Mouse (Mus musculus): ENCODE measurements around the gene Zrsr2. TPM values are rescaled to one million over a fixed set of nuclear protein-coding genes. Genes with fewer than 3 reads are reported as not detected.

Gene Zrsr2
- polyA plus RNA-seq (2016; fragmentation: Nextera tagmentation; extraction: Ambion mirVana) = 67.8 and 82.6 TPM in 2 replicates

DNA sequence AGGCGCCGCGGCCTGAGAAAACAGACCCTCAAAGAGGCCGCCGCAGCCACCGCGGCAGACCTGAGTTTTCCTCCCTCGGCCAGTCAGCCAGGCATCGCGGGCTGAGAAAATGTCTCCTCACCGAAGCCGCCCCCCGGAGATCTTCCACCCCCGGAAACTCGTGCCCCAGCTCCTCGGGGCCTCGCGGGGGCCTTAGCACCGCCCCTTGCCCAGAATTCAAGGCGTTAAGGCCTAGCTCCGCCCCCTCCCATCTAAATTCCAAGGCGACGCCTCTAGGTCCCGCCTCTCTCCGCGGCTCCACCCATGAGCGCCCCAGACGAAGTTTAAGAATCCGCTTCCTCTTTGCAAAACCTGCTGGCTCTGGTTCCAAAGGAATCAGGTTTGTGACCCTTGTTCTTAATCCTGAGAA lies at the start of gene Zrsr2:
Gene Zrsr2 (minus strand): TSS at position 195 of the 409 bp plus-strand sequence.
- WGBS = 19% methylated on average over 29 of the region's 29 CpGs
- Histone ChIP-seq H3K4me1 (peaks cover 4% of the 10 kb centered on the region; the same call in 1 of the 2 replicates), H3K36me3 (replicated peaks) (peaks cover 32% of the 10 kb centered on the region), H3K9me3 (no peaks in the 10 kb centered on the region), H3K27me3 (replicated peaks; ENCODE audit: low read depth, poor library complexity, severe bottlenecking) (peaks cover 64% of the 10 kb centered on the region), H3K4me3 (peak within 1 kb of the TSS; percentile 71), H3K27ac (replicated peaks) (peak within 1 kb of the TSS; percentile 95)
- DNase-seq (ENCODE audit: low spot score) = peak; percentile 89

DNA sequence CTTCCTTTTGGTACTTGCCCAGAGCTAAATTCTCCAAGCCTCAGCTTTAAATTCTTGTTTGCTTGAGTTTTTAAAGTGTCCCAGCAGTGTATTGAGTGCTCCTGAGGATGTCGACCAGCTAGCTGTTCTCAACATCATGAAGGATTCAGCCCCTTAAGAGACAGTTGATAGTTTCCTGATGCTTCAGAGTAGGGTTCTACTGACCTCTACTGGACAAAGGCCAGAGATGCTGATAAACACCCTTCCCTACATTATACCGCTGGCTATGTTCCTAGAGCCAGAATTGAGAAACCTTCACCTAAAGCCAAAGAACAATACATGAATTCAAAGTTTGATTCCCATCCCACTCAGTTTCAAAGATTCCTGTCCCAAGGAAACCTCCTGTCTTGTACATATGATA lies 46.3 kb upstream of the Zrsr2 start:
- DNase-seq (ENCODE audit: low spot score) = no peak
- Histone ChIP-seq H3K4me1 (no peaks in the 10 kb centered on the region), H3K36me3 (replicated peaks) (no peaks in the 10 kb centered on the region), H3K27me3 (replicated peaks; ENCODE audit: low read depth, poor library complexity, severe bottlenecking) (peaks cover 55% of the 10 kb centered on the region), H3K27ac (replicated peaks) (no peak overlapping the region), H3K9me3 (no peaks in the 10 kb centered on the region), H3K4me3 (no peak overlapping the region)
- WGBS = 32% methylated on average over 2 of the region's 2 CpGs

DNA sequence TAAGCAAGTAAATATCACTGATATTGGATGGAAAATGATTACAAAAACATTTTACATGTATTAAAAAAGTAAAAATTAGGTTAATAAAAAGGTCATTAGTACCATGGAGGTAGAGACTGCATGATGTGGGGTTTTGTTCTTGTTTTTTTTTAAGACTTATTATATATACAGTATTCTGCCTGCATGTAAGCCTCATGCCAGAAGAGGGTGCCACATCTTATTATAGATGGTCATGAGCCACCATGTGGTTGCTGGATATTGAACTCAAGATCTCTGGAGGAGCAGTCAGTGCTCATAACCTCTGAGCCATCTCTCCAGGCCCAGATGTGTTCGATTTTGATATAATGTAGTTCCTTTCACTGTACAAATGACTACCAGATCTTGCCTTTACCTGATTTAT lies 41.4 kb upstream of the Zrsr2 start:
- Histone ChIP-seq H3K4me1 (no peaks in the 10 kb centered on the region), H3K27me3 (replicated peaks; ENCODE audit: low read depth, poor library complexity, severe bottlenecking) (peaks cover 62% of the 10 kb centered on the region), H3K36me3 (replicated peaks) (no peaks in the 10 kb centered on the region), H3K4me3 (no peak overlapping the region), H3K9me3 (no peaks in the 10 kb centered on the region), H3K27ac (replicated peaks) (no peak overlapping the region)
- no peak for DNase-seq (ENCODE audit: low spot score)
- 82% methylated on average over 1 of the region's 1 CpGs for WGBS

DNA sequence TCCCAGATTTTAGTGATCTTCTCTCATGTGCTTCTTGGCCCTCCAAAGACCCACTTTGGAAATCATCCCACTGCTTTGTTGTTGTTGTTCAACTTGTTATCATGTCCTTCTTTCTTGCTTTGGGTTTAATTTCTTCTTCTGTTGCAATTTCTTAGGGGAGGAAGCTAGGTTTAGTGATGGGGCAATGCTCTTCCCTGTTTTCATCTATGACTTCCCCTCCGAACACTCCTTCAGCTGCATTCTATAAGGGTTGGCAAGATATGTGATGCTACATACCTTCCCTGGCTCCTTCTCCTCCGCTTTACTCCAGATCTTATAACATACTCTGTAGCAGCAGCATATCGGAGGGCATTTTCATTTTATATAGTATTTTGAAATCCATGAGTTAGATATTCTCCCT lies 38.3 kb upstream of the Zrsr2 start:
- Histone ChIP-seq H3K27ac (replicated peaks) (no peak overlapping the region), H3K36me3 (replicated peaks) (no peaks in the 10 kb centered on the region), H3K4me3 (no peak overlapping the region), H3K9me3 (no peaks in the 10 kb centered on the region), H3K4me1 (no peaks in the 10 kb centered on the region), H3K27me3 (replicated peaks; ENCODE audit: low read depth, poor library complexity, severe bottlenecking) (peaks cover 72% of the 10 kb centered on the region)
- 86% methylated on average over 3 of the region's 3 CpGs for WGBS
- DNase-seq (ENCODE audit: low spot score) = no peak

DNA sequence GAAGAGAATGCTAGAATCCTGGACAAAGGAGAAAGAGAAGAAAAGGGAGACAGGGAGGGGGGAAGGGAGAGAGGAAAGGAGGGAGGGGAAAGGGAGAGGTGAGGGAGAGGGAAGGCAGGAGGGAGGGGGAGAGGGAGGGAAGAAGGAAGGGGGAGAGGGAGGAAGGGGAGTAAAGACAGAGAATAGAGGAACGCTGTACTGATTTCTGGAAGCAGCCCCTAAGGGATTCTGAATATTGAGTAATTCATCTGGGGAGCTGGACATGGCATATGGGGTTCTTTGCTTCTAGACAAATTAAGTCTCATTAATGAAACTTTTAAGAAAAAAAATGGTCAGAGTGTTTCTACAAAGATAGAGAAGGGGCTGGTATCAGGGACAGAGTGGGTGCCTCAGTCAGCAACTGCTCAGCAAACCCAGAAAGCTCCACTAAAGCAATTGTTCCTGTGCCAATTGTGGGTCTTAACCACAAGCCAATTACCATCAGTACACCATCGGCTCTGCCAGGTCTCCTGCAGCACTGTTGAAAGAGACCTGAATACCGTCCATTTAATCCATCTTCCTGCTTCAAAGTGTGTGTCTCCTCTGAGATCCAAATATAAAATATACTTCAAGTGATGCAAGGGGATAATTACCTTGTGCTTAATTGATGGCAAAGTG lies 29.4 kb upstream of the Zrsr2 start:
- 72% methylated on average over 3 of the region's 3 CpGs for WGBS
- DNase-seq (ENCODE audit: low spot score) = no peak
- no peaks in the 10 kb centered on the region for H3K9me3 ChIP-seq
- no peaks in the 10 kb centered on the region for H3K4me1 ChIP-seq
- H3K36me3 ChIP-seq (replicated peaks) = no peaks in the 10 kb centered on the region
- H3K27ac ChIP-seq (replicated peaks) = no peak overlapping the region
- H3K27me3 ChIP-seq (replicated peaks; ENCODE audit: low read depth, poor library complexity, severe bottlenecking) = peaks cover 51% of the 10 kb centered on the region
- H3K4me3 ChIP-seq = no peak overlapping the region

DNA sequence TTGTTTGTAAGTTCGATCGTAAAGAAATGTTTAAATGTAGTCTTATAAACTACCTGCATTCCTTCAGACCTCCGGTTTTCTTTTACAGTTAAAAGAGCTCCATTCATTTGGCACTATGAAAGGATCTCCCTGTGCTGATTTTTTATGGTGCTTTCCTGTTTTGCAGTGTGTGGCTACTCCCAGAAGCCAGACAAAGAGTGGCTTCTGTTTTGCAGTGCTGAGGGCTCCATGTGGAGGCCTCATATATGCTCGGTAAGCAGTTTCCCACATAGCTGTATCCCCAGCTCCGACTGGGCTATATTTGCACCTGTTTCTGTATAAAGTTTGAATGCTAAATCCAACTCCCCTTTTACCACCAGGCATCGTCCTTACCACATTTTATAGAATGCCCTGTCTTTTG lies 23.7 kb upstream of the Zrsr2 start:
- peaks cover 56% of the 10 kb centered on the region for H3K27me3 ChIP-seq (replicated peaks; ENCODE audit: low read depth, poor library complexity, severe bottlenecking)
- no peaks in the 10 kb centered on the region for H3K9me3 ChIP-seq
- no peaks in the 10 kb centered on the region for H3K4me1 ChIP-seq
- no peak overlapping the region for H3K4me3 ChIP-seq
- DNase-seq (ENCODE audit: low spot score) = no peak
- no peaks in the 10 kb centered on the region for H3K36me3 ChIP-seq (replicated peaks)
- no peak overlapping the region for H3K27ac ChIP-seq (replicated peaks)
- 79% methylated on average over 6 of the region's 6 CpGs for WGBS

DNA sequence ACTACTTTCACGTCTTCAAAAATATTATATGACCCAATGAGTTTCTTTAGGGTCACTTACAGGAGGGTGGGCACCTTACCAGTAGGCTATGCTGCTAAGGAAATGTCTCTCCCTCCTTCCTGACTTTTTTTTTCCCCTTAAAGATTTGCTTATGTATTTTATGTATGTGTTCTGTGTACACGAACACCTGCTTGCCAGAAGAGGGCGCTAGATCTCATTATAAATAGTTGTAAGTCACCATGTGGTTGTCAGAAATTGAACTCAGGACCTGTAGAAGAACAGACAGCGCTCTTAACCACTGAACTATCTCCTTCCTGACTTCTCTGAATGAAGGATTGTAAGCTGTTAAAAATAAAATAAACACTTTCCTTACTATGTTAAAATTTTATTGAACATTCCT lies 23.0 kb upstream of the Zrsr2 start:
- Histone ChIP-seq H3K27ac (replicated peaks) (no peak overlapping the region), H3K27me3 (replicated peaks; ENCODE audit: low read depth, poor library complexity, severe bottlenecking) (peaks cover 52% of the 10 kb centered on the region), H3K4me1 (no peaks in the 10 kb centered on the region), H3K9me3 (no peaks in the 10 kb centered on the region), H3K36me3 (replicated peaks) (no peaks in the 10 kb centered on the region), H3K4me3 (no peak overlapping the region)
- 54% methylated on average over 4 of the region's 4 CpGs for WGBS
- no peak for DNase-seq (ENCODE audit: low spot score)

DNA sequence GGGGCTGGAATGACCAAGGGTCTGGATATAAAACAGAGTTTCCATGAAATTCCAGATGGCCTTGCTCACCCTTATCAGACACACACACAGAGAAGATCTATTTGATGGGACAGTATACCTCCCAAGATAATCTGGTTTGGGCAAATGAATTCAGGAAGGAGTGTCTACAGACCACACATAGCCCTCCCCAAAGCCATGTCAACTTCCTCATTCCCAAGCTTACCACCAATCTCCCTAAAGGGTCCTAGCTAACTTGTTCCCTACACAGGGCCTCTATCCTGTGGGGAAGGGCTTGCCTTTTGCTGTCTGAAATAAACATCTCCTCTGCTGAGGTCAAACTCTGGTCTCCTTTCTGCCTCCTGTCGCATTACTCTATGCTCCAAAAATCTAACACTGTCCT lies 22.6 kb upstream of the Zrsr2 start:
- H3K4me1 ChIP-seq = no peaks in the 10 kb centered on the region
- no peaks in the 10 kb centered on the region for H3K36me3 ChIP-seq (replicated peaks)
- 96% methylated on average over 1 of the region's 1 CpGs for WGBS
- DNase-seq (ENCODE audit: low spot score) = no peak
- H3K4me3 ChIP-seq = no peak overlapping the region
- H3K9me3 ChIP-seq = no peaks in the 10 kb centered on the region
- H3K27me3 ChIP-seq (replicated peaks; ENCODE audit: low read depth, poor library complexity, severe bottlenecking) = peaks cover 55% of the 10 kb centered on the region
- H3K27ac ChIP-seq (replicated peaks) = no peak overlapping the region

DNA sequence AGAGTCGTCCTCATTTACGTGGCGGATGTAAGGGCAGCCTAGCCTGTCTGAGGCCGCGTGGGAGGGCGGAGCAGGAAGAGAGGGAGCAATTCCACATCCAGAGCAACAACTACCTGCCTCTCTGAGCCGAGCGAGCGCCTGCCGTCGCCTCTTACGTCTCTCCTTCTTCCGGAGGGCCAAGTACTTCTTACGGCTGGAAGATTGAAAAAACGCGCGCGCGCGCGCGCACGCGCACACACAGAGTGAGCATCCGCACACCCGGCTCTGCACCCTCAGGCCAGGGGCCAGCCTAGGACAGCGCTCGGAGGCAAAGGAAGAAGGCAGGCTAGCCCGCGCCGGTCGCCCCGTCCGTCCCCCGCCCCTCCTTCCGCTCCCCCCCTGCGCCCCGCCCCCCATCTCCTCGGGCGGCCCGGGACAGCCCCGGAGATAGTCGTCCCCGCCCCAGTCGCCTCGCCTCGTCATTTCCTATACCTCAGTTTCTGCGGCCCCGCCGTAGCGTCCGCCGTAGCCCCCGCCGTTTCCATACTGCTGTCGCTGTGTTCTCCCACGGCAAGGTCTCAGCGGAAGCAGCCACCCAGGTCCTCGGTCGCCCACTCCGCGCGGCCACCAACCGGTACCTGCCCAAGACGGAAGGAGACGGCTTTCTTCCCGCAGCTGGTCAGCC lies 526 bp downstream of the Zrsr2 start:
- H3K36me3 ChIP-seq (replicated peaks) = peaks cover 36% of the 10 kb centered on the region
- no peaks in the 10 kb centered on the region for H3K9me3 ChIP-seq
- H3K27ac ChIP-seq (replicated peaks) = peak overlapping the region; percentile 95
- H3K4me1 ChIP-seq = peaks cover 4% of the 10 kb centered on the region; the same call in 1 of the 2 replicates
- peak; percentile 83 for DNase-seq (ENCODE audit: low spot score)
- peaks cover 66% of the 10 kb centered on the region for H3K27me3 ChIP-seq (replicated peaks; ENCODE audit: low read depth, poor library complexity, severe bottlenecking)
- WGBS = 19% methylated on average over 55 of the region's 67 CpGs
- H3K4me3 ChIP-seq = peak overlapping the region; percentile 71

GRCm38 (mm10) chrX:163957381-163957780 lies 1.1 kb downstream of the Zrsr2 start:
- 34% methylated on average over 12 of the region's 12 CpGs for WGBS
- H3K36me3 ChIP-seq (replicated peaks) = peaks cover 42% of the 10 kb centered on the region
- peaks cover 66% of the 10 kb centered on the region for H3K27me3 ChIP-seq (replicated peaks; ENCODE audit: low read depth, poor library complexity, severe bottlenecking)
- H3K4me3 ChIP-seq = peak overlapping the region; percentile 71
- DNase-seq (ENCODE audit: low spot score) = no peak
- peak overlapping the region; percentile 95 for H3K27ac ChIP-seq (replicated peaks)
- H3K9me3 ChIP-seq = no peaks in the 10 kb centered on the region
- H3K4me1 ChIP-seq = peaks cover 4% of the 10 kb centered on the region; the same call in 1 of the 2 replicates

DNA sequence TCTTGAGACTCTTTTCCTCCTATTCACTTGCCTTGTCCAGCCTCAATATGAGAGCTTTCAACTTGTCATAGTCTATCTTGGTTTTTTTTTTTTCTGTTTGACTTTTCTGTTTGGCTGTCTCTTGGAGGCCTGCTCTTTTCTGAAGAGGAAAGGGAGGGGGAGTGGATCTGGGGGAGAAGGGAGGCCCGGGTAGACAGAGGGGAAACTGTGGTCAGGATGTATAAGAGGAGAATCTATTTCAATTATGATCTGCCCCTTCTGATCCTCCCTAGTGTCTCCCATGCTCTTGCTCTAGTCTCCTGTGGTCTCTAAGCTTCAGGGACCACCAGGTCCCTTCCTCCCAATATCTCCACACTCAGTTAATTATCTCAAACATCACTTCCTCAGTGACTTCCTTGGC lies 6.8 kb downstream of the Zrsr2 start:
- DNase-seq (ENCODE audit: low spot score) = no peak
- Histone ChIP-seq H3K9me3 (no peaks in the 10 kb centered on the region), H3K4me1 (no peaks in the 10 kb centered on the region), H3K27me3 (replicated peaks; ENCODE audit: low read depth, poor library complexity, severe bottlenecking) (peaks cover 62% of the 10 kb centered on the region), H3K4me3 (no peak overlapping the region), H3K27ac (replicated peaks) (no peak overlapping the region), H3K36me3 (replicated peaks) (peaks cover 95% of the 10 kb centered on the region)
- 100% methylated on average over 1 of the region's 1 CpGs for WGBS

DNA sequence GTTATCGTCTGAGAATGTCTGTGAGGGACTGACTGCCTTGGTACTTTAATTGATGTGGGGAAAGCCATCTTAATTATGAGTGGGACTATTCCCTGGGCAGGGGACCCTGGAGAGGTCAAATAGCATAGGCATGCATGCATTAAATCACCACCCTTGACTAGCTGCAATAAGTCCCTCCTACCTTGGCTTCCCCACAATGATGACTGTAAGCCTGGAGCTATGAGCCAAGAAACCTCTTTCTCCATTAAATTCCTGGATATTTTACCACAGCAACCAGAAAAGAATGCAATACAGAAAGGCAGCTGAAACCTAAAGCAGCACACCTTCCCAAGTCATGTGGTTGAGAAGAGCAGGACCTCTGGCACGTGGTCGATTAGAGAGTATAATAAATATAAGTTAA lies 14.1 kb downstream of the Zrsr2 start:
- peaks cover 75% of the 10 kb centered on the region for H3K36me3 ChIP-seq (replicated peaks)

GRCm38 (mm10) chrX:163938587-163938986 lies 19.9 kb downstream of the Zrsr2 start:
- no peak for DNase-seq (ENCODE audit: low spot score)
- Histone ChIP-seq H3K9me3 (no peaks in the 10 kb centered on the region), H3K4me3 (no peak overlapping the region), H3K27me3 (replicated peaks; ENCODE audit: low read depth, poor library complexity, severe bottlenecking) (peaks cover 65% of the 10 kb centered on the region), H3K27ac (replicated peaks) (no peak overlapping the region), H3K4me1 (no peaks in the 10 kb centered on the region), H3K36me3 (replicated peaks) (peaks cover 53% of the 10 kb centered on the region)
- 89% methylated on average over 6 of the region's 6 CpGs for WGBS

More for the DNA sequence above, 14.1 kb downstream of the Zrsr2 start:
- Histone ChIP-seq H3K4me3 (no peak overlapping the region), H3K4me1 (no peaks in the 10 kb centered on the region), H3K27me3 (replicated peaks; ENCODE audit: low read depth, poor library complexity, severe bottlenecking) (peaks cover 38% of the 10 kb centered on the region), H3K27ac (replicated peaks) (no peak overlapping the region), H3K9me3 (no peaks in the 10 kb centered on the region)
- 90% methylated on average over 3 of the region's 3 CpGs for WGBS
- DNase-seq (ENCODE audit: low spot score) = no peak
